Mouse (Mus musculus) left cerebral cortex, postnatal 10 days (tissue): Measurements from ENCODE around the gene Plpp1. TPM values are rescaled to one million over a fixed set of nuclear protein-coding genes. Genes with fewer than 3 reads are reported as not detected.
A peak's percentile ranks its signal among the peaks of the same experiment; 100 is the strongest.

Source experiments
- DNase-seq, 2 experiments: peaks; one replicate each; pipeline ENCODE4 v3.0.0; 2021 to 2022; ENCODE audit warnings: low spot score in 2 of 2, mixed read lengths in 1 of 2; ENCODE audit errors: extremely low spot score in 1 of 2
- intact Hi-C: fragments of 180-260 bp; cut with DNase I; formaldehyde crosslinking; loops from one replicate; pipeline ENCODE4 v1.15.1; 2025
- total RNA-seq, 2 experiments: library from RNA; stranded (reverse); gene quantifications; 2 replicates each; pipeline ENCODE4 v1.2.3; 2021

Plpp1 gene
- total RNA-seq, 2 experiments from 2014 or later = 30.0 to 30.1 TPM

DNA sequence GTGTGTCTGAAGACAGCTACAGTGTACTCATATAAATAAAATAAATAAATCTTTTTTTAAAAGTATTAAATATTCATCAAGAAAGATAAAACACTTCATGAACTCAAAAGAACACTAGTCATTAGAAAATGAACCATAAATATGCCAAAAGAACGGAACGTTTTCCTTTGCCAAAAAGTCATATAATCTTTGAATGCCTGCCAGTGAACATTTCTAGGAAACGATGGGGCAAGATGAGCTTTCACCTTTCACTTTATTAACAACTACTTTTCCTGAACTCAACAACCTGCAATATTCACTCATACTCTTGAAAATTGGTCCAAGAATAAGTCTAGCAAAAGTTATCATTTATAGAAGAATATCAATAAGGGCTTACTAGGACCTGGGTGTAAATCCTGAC, 101.6 kb downstream of the Plpp1 start:
- no peak for DNase-seq
- intact Hi-C loops = no loop called here

GRCm38 (mm10) chr13:112909663-112910062, 109.1 kb downstream of the Plpp1 start:
- intact Hi-C loops = loop anchor here (5.0 kb wide), 1 partner anchor 237 kb away; no protein-coding TSS in a partner anchor
- DNase-seq = peak; percentile 8 to 20

GRCm38 (mm10) chr13:112910434-112910833, 109.8 kb downstream of the Plpp1 start:
- intact Hi-C loops = no loop called here
- DNase-seq = peak in 1 of 2 experiments; percentile 3

Other genes starting within 250 kb of the Plpp1 start
- under 1 TPM; 0.17 to 0.26 TPM for gene Il31ra, start 206.4 kb upstream of the Plpp1 start, total RNA-seq
- under 1 TPM; 0.83 to 0.97 TPM for gene Ddx4, start 148.3 kb upstream of the Plpp1 start, total RNA-seq
- gene Slc38a9, start 140.0 kb upstream of the Plpp1 start, total RNA-seq = 10 to 100 TPM; 16.3 to 18.8 TPM
- gene Mtrex, start 126.6 kb downstream of the Plpp1 start, total RNA-seq = 10 to 100 TPM; 39.9 to 41.1 TPM
- 10 to 100 TPM; 21.8 to 24.0 TPM for gene Dhx29, start 126.7 kb downstream of the Plpp1 start, total RNA-seq
- gene Ccno, start 187.0 kb downstream of the Plpp1 start, total RNA-seq = 1 to 10 TPM in 1 of 2 experiments, under 1 TPM in 1; 0.97 to 1.5 TPM
- under 1 TPM; 0.13 to 0.24 TPM for gene Mcidas, start 193.1 kb downstream of the Plpp1 start, total RNA-seq
- not detected for gene Cdc20b, start 234.3 kb downstream of the Plpp1 start, total RNA-seq
- gene Gpx8, start 245.6 kb downstream of the Plpp1 start, total RNA-seq = 10 to 100 TPM; 13.9 to 16.3 TPM